In the genomic region with DNA sequence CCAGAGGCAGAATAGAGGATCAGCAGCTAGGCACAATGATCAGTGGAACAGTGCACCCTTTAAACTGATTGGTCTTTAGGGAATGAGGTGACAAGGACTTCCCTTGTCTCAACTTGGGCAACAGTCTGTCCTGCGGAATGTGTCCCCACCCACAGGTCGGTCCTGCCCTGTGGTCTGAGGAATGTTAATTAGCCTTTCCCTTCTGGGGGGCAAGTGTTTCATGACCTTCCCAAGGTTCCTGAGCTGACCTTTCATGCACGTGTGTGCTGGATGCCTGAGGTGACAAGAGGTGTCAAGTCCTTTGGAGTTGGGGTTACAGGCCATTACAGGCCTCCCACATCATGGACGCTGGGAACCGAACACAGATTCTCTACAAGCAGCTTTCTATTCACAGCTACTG, we compare ENCODE assay signal across 35 mouse cellular contexts. TPM values are rescaled to one million over a fixed set of nuclear protein-coding genes. Genes with fewer than 3 reads are reported as not detected.
"Had no signal": no experiment of that assay in that cellular context is flagged by ENCODE, and none has a peak within 500 bp of the region (broad histone marks: within the 10 kb centered on the region; RNA-seq: fewer than 3 reads in every experiment).

No protein-coding gene starts in this region.

- H3K27ac ChIP-seq: heart, embryonic 13.5 days; heart, embryonic 15.5 days; hindbrain, embryonic 10.5 days; hindbrain, embryonic 12.5 days; hindbrain, embryonic 13.5 days; hindbrain, embryonic 14.5 days; hindbrain, embryonic 15.5 days; hindbrain, postnatal 0 days; intestine, embryonic 15.5 days; kidney, embryonic 15.5 days; kidney, postnatal 0 days; layer of hippocampus, adult 2 months; left cerebral cortex, adult 2 months had no signal

- H3K27me3 ChIP-seq: heart, embryonic 12.5 days; heart, embryonic 13.5 days; heart, embryonic 15.5 days; hindbrain, embryonic 12.5 days; hindbrain, embryonic 13.5 days; hindbrain, embryonic 15.5 days; intestine, embryonic 15.5 days; kidney, embryonic 15.5 days had no signal

- H3K9ac ChIP-seq: heart, embryonic 12.5 days; heart, embryonic 13.5 days; heart, embryonic 15.5 days; hindbrain, embryonic 12.5 days; hindbrain, embryonic 13.5 days; hindbrain, embryonic 14.5 days; hindbrain, embryonic 15.5 days; intestine, embryonic 15.5 days; kidney, embryonic 15.5 days had no signal

- H3K9me3 ChIP-seq: heart, embryonic 12.5 days; heart, embryonic 13.5 days; heart, embryonic 15.5 days; hindbrain, embryonic 10.5 days; hindbrain, embryonic 12.5 days; hindbrain, embryonic 13.5 days; hindbrain, embryonic 15.5 days; intestine, embryonic 15.5 days; kidney, embryonic 15.5 days had no signal

- H3K4me3 ChIP-seq: heart, embryonic 12.5 days; heart, embryonic 13.5 days; heart, embryonic 15.5 days; hindbrain, embryonic 10.5 days; hindbrain, embryonic 12.5 days; hindbrain, embryonic 13.5 days; hindbrain, embryonic 15.5 days; intestine, embryonic 15.5 days; kidney, embryonic 15.5 days; layer of hippocampus, adult 2 months; left cerebral cortex, adult 2 months had no signal

- H3K4me1 ChIP-seq: hindbrain, embryonic 12.5 days; hindbrain, embryonic 15.5 days; intestine, embryonic 15.5 days had no signal

- DNase-seq: heart, postnatal 10 days; heart, postnatal 14 days; heart, postnatal 36 days; heart, postnatal 4 days; kidney, adult 11 months; kidney, adult 18-20 months; kidney, adult 2 months; kidney, adult 8-10 months; kidney, adult 9 months; kidney, postnatal 10 days; kidney, postnatal 14 days; kidney, postnatal 25 days; kidney, postnatal 36 days; kidney, postnatal 4 days; layer of hippocampus, adult 9-11 months; layer of hippocampus, postnatal 36 days had no signal

- H3K4me2 ChIP-seq: heart, embryonic 11.5 days; heart, embryonic 12.5 days; heart, embryonic 13.5 days; heart, embryonic 15.5 days; hindbrain, embryonic 12.5 days; hindbrain, embryonic 13.5 days; hindbrain, embryonic 14.5 days; hindbrain, embryonic 15.5 days; intestine, embryonic 15.5 days; kidney, embryonic 15.5 days had no signal

- H3K36me3 ChIP-seq: heart, embryonic 12.5 days; heart, embryonic 13.5 days; heart, embryonic 15.5 days; hindbrain, embryonic 10.5 days; hindbrain, embryonic 12.5 days; hindbrain, embryonic 13.5 days; hindbrain, embryonic 15.5 days; intestine, embryonic 15.5 days; kidney, embryonic 15.5 days had no signal

- ATAC-seq: hindbrain, embryonic 16.5 days; hindbrain, postnatal 0 days; inflammation-experienced regulatory T-cells, adult 6 months; intestine, embryonic 15.5 days; intestine, embryonic 16.5 days; intestine, postnatal 0 days had no signal

RNA-seq across cellular contexts. Expression of a gene that starts 16.7 kb away (rescaled TPM):
- polyA plus RNA-seq: inflammation-experienced regulatory T-cells, adult 6 months had no signal
